Mouse (Mus musculus) kidney, adult 8-10 months (tissue): ENCODE measurements around the gene Itpr1.
A peak's percentile ranks its signal among the peaks of the same experiment; 100 is the strongest.

Experiments used
- DNase-seq, 2 experiments: peaks; one replicate each; pipeline ENCODE4 v3.0.0; 2022

The Itpr1 gene

GRCm38 (mm10) chr6:108408053-108408452 is 195.2 kb downstream of the Itpr1 start:
- DNase-seq: peak in 1 of 2 experiments; percentile 40

DNA sequence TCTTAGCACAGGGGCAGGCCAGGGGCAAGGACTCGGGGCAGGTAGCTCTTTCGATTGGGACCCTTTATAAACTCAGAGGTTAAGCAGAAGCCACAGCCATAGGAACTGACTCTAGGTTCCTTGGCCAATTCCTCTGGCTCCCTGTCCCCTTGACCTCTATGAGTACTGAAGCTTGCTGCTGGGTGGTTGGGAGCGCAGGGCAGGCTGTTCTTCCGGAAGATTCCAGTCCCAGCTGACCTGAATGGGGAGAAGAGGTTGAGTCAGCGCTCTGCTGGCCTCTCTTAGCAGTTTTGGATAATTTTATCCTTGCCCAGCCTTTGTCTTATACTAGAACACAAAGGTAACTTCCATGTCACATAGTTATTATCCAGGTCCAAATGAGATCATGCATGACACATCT is 195.8 kb downstream of the Itpr1 start:
- no peak for DNase-seq

- no peak for DNase-seq
Observed at GRCm38 (mm10) chr6:108410771-108411170, 197.9 kb downstream of the Itpr1 start.

DNA sequence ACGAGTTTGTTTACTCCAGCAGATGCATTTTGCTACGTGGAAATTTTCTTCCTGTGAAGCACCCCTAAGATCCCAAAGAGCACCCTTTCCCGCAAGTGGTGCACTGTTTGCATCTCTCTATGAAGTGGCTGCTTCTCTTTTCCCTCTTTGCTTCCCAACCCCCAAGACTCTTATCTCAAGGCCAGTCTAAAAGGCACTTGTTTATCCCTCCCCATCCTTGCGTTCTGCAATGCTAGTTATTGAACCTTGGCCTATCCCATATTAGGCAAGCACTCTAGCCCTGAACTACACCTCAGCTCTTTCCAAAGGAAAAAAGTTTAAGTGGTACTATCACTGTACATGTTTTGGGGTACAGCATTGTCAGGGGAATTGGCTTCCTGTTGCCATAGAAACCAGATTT is 198.3 kb downstream of the Itpr1 start:
- DNase-seq: no peak

GRCm38 (mm10) chr6:108413006-108413405 is 200.1 kb downstream of the Itpr1 start:
- peak in 1 of 2 experiments; percentile 48 for DNase-seq

- no peak for DNase-seq
Observed at GRCm38 (mm10) chr6:108413593-108413992, 200.7 kb downstream of the Itpr1 start.

- no peak for DNase-seq
Observed at GRCm38 (mm10) chr6:108415847-108416246, 203.0 kb downstream of the Itpr1 start.

GRCm38 (mm10) chr6:108417508-108417907 is 204.6 kb downstream of the Itpr1 start:
- DNase-seq: peak in 1 of 2 experiments; percentile 56

GRCm38 (mm10) chr6:108418218-108418617 is 205.3 kb downstream of the Itpr1 start:
- no peak for DNase-seq

DNA sequence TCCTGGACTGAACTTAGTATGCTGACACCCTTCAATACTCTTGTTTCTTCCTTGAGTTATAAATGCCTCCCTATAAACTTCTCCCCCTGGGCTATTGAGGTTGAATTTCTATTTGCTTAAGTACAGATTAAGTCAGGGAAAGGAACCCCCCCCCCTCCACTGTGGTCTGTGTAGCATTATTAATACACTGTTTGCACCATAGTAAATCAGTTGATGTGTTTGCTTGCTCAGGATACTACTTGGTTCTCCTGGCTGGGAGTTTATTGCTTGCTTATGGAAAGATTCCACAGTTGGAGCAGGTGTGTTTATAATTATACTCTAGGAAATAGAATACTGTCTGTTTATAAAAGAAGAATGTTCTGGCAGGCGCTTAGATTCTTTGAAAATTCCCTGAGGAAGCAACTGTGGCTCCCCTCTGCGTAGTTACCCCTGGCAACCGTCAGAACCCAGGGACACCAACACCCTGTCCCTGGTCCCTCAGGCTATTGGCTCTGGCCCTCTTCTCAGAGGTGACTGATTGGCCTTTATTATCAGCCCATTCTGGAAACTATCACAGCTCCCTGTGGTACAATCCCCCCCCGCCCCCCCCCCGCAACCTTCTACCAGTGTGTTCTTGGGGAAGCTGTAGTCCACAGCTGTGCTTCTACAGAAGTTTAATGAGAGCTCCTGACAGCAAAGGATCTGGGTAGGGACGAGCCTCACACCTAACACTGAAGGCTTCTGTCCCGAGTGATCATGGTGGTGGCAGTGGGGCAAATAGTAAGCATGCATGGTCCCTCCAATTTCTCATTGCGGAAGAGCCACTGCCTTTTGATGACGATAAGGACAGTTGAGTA is 212.1 kb downstream of the Itpr1 start:
- DNase-seq: no peak

- peak; percentile 95 to 97 for DNase-seq
Observed at GRCm38 (mm10) chr6:108426789-108427188, 213.9 kb downstream of the Itpr1 start.

DNA sequence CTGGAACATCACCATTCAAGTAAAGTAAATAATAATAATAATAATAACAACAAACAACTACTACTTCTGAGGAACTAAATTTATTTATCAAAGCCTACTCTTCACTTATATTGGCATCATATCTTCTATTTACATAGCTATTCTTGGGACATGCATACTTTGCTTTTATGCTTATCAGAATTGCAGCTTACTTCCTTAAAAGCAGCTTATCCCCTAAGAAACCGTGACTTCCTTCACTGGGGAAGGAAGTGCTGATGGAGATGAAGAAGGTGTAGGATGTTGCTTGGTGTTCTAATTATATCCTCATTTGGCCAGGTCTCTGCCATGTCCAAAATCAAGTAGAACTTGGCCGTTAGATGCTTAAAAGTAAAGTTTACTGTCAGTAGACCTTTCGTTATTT is 215.5 kb downstream of the Itpr1 start:
- DNase-seq: no peak

DNA sequence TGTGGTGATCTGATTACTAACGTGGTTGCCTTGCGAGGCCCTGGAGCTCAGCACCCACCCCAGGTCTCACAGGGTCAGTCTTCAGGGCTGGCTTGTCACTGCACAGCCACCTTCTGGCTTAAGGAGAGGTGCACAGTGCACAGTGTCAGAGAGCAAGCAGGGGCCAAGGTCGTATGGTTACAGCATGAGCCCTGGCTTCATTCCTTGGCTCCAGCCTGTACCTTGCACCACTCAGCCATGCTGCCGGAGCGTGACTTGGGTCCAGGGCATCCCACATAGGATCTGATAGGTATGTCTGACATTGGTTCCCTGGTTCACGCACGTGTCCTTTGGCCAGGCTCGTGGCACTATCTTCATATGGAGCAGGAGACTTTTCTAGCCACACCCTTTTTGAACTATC is 217.1 kb downstream of the Itpr1 start:
- peak; percentile 81 to 87 for DNase-seq

- no peak for DNase-seq
Observed at GRCm38 (mm10) chr6:108431193-108431592, 218.3 kb downstream of the Itpr1 start.

DNA sequence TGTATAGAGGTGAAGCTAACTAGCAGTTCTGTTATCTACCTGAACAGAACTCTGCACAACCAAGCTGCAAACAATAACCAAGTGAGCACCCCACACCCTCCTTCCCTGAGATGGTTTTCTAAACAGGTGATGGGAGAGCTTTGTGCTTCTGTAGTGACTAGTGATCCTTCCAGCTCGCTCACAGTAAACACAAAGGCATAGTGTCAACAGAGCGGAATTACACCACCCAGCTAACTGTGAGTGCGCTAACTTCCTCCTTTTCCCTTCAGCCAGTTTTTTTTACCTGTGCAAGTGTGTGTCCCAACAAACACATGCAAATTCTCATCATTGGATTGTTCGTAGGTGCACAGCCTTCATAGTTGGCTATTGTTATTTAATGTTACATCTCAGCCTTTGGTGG is 219.9 kb downstream of the Itpr1 start:
- DNase-seq: no peak

DNA sequence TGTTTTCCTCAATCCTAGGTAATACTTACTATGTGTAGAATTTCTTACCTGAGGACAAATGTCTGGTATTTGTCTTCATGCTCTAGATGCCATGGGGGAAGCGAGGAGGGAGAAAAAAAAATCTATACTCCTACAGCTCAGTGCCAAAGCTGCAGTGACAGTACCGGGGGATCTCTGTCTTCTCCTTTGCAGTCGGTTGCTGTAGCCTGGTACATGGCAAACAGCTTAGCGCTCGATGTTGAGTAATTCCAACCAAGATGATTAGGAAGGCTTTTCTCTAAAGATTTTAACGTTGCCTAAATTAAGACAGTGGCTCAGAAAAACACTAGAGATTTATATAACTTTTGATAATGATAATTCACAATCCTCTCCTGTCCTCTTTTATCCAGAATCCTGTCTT is 221.9 kb downstream of the Itpr1 start:
- no peak for DNase-seq

- DNase-seq: peak in 1 of 2 experiments; percentile 37
Observed at GRCm38 (mm10) chr6:108435467-108435866, 222.6 kb downstream of the Itpr1 start.

- DNase-seq: peak in 1 of 2 experiments; percentile 45
Observed at GRCm38 (mm10) chr6:108436608-108437007, 223.7 kb downstream of the Itpr1 start.

GRCm38 (mm10) chr6:108441290-108441689 is 228.4 kb downstream of the Itpr1 start:
- DNase-seq: no peak

DNA sequence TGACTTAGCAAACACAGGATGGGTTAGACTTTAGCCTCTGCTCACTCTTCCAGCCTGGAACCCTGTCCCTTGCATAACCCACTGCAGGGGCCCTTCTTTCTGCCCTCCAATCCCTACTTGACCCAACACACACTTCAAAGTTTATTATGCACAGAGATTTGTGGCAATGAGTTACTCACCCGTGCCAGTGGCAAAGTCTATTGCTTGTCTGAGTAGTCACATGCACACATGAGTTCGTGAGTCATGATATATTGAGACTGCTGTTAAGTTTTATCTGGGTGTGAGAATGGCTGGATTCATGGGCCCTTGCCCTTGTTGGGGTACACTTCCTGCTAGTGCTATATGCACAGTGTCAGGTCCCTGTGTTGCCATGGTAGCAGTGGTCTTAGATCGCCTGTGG is 229.4 kb downstream of the Itpr1 start:
- peak; percentile 81 to 94 for DNase-seq

DNA sequence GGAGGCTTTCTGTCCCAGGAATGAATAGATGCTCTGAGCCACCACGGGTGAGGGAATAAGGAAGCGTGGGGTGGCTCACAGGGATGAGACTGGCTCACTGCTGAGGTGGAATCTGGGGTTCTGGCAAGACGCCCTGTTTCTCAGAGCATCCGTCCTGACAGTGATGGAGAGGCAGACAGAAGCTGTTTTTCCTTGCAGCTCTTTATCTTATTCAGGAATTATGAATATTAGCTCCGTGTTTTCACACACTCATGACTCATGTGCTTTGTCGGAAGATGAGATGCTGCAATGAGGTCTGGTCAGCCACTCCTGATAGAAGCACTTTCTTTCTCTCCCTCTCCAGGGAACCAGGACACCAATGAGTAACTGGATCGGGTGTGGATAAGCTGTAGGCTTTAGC is 231.5 kb downstream of the Itpr1 start:
- peak in 1 of 2 experiments; percentile 55 for DNase-seq

DNA sequence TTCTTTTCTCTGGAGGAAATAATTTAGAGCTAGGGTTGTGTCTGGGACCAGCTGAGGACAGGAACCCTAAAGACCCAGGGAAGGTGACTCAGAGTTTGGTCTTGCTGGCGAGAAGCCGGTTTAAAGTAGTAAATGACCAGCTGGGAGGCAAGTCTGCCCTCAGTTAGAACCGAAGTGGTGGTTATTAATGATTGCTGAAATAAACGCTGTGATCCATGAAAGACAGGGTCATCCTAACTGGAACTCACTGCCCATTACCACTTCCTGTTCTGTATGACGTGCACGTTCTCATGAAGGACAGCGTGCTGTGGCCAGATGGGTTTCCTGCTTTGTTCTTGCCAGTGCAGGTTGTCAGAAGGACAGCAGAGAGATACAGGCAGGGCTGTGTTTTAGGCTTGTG is 232.1 kb downstream of the Itpr1 start:
- DNase-seq: peak; percentile 82 to 95

- no peak for DNase-seq
Observed at GRCm38 (mm10) chr6:108446766-108447165, 233.9 kb downstream of the Itpr1 start.

DNA sequence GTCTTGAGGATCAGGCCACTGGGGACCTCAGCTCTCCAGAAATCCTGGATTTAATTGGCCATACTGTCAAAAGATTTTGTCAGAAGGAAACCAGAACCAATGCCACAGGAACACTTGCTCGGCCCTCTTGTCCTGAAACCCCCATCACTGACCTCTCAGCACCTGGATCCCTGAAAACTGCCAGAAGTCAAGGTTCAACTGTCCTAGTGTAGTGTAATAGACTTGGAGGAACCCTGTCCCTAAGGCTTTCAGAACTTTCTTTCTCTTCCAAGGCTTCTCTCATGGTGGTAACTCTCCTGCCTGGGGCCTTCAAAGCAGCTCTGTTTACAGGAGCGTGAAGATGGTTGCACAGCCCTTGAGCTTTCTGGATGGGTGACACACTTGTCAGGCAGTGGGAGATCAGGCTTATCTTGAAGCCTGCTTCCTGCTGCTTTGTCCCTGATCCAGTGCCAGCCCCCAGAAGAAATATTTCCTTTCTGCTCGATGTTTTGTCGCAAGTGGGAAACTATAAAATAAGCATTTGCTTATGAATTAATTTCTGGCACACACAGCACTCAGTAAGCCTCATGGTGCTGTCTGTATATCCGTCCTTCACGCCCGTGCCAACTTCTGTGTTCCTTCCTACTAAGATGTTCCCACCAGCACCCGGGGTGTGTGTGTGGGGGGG is 234.4 kb downstream of the Itpr1 start:
- DNase-seq: no peak
